Mouse (Mus musculus): ENCODE measurements around the gene Ranbp1. TPM values are rescaled to one million over a fixed set of nuclear protein-coding genes. Genes with fewer than 3 reads are reported as not detected.
"Not testable (repeated sequence)": the region's sequence is repeated elsewhere in the genome, so short reads cannot be mapped to it uniquely, and the experiment has no call there.

Gene Ranbp1
- polyA plus RNA-seq, 1 experiment from 2014 or later, result 415 TPM

- H3K27ac ChIP-seq; H3K27me3 ChIP-seq (ENCODE audit: control insufficient read depth, insufficient read depth, low read length); H3K4me3 ChIP-seq (replicated peaks; ENCODE audit: low read length); ATAC-seq (ENCODE audit: low FRiP score); H3K36me3 ChIP-seq (replicated peaks; ENCODE audit: control insufficient read depth, insufficient read depth); DNase-seq (ENCODE audit: low spot score); H3K9me3 ChIP-seq (ENCODE audit: control insufficient read depth, low read length); H3K4me2 ChIP-seq (replicated peaks); H3K9ac ChIP-seq: not testable (repeated sequence)
- 42% methylated on average over 3 of the region's 3 CpGs for WGBS
- peaks cover 21% of the 10 kb centered on the region for H3K4me1 ChIP-seq (replicated peaks; ENCODE audit: control insufficient read depth, insufficient read depth, low read length)
Measured at GRCm38 (mm10) chr16:18195561-18195960, 53.0 kb downstream of the Ranbp1 start.

- Histone ChIP-seq H3K27me3 (ENCODE audit: control insufficient read depth, insufficient read depth, low read length) (no peaks in the 10 kb centered on the region), H3K9me3 (ENCODE audit: control insufficient read depth, low read length) (no peaks in the 10 kb centered on the region), H3K4me1 (replicated peaks; ENCODE audit: control insufficient read depth, insufficient read depth, low read length) (peaks cover 21% of the 10 kb centered on the region), H3K4me2 (replicated peaks) (no peak overlapping the region), H3K4me3 (replicated peaks; ENCODE audit: low read length) (no peak overlapping the region), H3K27ac (no peak overlapping the region), H3K9ac (no peak overlapping the region), H3K36me3 (replicated peaks; ENCODE audit: control insufficient read depth, insufficient read depth) (no peaks in the 10 kb centered on the region)
- DNase-seq (ENCODE audit: low spot score) (no peak), ATAC-seq (ENCODE audit: low FRiP score) (no peak)
- WGBS, result 49% methylated on average over 5 of the region's 5 CpGs
Measured at GRCm38 (mm10) chr16:18195068-18195467, 53.5 kb downstream of the Ranbp1 start.

DNA sequence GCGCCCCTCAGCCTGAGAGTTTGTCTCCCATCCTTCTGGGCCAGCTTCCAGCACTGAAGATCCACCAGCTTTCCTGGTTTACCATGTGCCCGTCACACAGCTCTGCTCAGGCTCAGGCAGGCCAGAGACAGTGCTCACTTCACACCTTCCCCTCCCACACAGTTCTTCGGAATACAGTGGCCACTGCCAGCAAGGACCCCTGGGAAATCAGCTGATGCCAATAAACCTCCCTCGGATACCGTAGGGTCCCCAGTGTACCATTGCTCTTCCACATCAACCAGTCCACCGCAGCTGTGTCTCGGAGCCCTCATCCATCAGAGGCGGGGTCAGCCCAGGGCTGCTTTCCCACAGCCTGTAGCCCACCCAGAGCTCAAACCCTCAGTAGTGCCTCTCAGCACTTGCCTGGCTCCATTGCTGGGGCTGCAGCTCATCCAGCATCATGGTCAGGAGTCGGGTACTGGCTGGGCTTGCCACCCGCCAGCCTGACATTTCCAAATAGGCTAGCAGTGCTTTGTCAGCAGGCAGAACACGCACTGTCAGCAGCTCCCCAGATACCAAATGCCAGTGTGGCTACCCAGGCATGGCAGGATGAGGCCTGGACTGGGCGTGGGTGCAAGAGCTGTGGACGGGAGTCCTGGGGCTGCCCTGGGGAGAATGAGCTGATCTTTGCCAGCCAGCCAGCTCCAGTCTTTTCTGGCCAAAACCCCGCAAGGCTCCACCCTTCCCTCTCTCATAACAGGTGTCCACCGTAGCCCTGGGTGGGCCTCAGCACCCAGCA lies 54.1 kb downstream of the Ranbp1 start:
- peak overlapping the region; percentile 38; the same call in 1 of the 2 replicates for H3K27ac ChIP-seq
- ATAC-seq (ENCODE audit: low FRiP score), result peak; percentile 46; the same call in 1 of the 2 replicates
- H3K4me1 ChIP-seq (replicated peaks; ENCODE audit: control insufficient read depth, insufficient read depth, low read length), result peaks cover 21% of the 10 kb centered on the region
- DNase-seq (ENCODE audit: low spot score), result no peak
- H3K36me3 ChIP-seq (replicated peaks; ENCODE audit: control insufficient read depth, insufficient read depth), result no peaks in the 10 kb centered on the region
- H3K9ac ChIP-seq, result peak overlapping the region; percentile 5; the same call in 1 of the 2 replicates
- H3K4me3 ChIP-seq (replicated peaks; ENCODE audit: low read length), result no peak overlapping the region
- no peaks in the 10 kb centered on the region for H3K9me3 ChIP-seq (ENCODE audit: control insufficient read depth, low read length)
- 41% methylated on average over 15 of the region's 15 CpGs for WGBS
- no peak overlapping the region for H3K4me2 ChIP-seq (replicated peaks)
- H3K27me3 ChIP-seq (ENCODE audit: control insufficient read depth, insufficient read depth, low read length), result no peaks in the 10 kb centered on the region

GRCm38 (mm10) chr16:18191006-18191405 lies 57.5 kb downstream of the Ranbp1 start:
- no peak for DNase-seq (ENCODE audit: low spot score)
- WGBS, result 78% methylated on average over 2 of the region's 2 CpGs
- ATAC-seq (ENCODE audit: low FRiP score), result no peak

More at GRCm38 (mm10) chr16:18191006-18191405, 57.5 kb downstream of the Ranbp1 start:
- no peaks in the 10 kb centered on the region for H3K9me3 ChIP-seq (ENCODE audit: control insufficient read depth, low read length)
- no peaks in the 10 kb centered on the region for H3K27me3 ChIP-seq (ENCODE audit: control insufficient read depth, insufficient read depth, low read length)
- H3K4me3 ChIP-seq (replicated peaks; ENCODE audit: low read length), result no peak overlapping the region
- H3K4me1 ChIP-seq (replicated peaks; ENCODE audit: control insufficient read depth, insufficient read depth, low read length), result peaks cover 15% of the 10 kb centered on the region
- H3K27ac ChIP-seq, result no peak overlapping the region
- no peak overlapping the region for H3K9ac ChIP-seq
- no peaks in the 10 kb centered on the region for H3K36me3 ChIP-seq (replicated peaks; ENCODE audit: control insufficient read depth, insufficient read depth)
- no peak overlapping the region for H3K4me2 ChIP-seq (replicated peaks)

MicroRNA genes within 50 kb of the gene (microRNA counts, 519-probe panel; counts per million panel counts)
- microRNA mmu-miR-1306, result not detected

Small RNAs within 50 kb of the gene (microRNA-seq; reads per million reads assigned to microRNA genes)
- gene Gm24572 (0.81 reads per million), gene Mir1306 (163 reads per million, percentile 56 among the genes with 10 or more reads in this experiment)

Other genes starting within 250 kb of the Ranbp1 start
- gene Dgcr6, start 195.9 kb downstream of the Ranbp1 start, polyA plus RNA-seq (2014; fragmentation: Nextera tagmentation; extraction: Ambion mirVana), result 128 and 156 TPM in 2 replicates
- 2.8 and 3.1 TPM in 2 replicates for gene Prodh, start 158.5 kb downstream of the Ranbp1 start, polyA plus RNA-seq (2014; fragmentation: Nextera tagmentation; extraction: Ambion mirVana)
- 22.7 and 26.2 TPM in 2 replicates for gene Rtn4r, start 121.1 kb downstream of the Ranbp1 start, polyA plus RNA-seq (2014; fragmentation: Nextera tagmentation; extraction: Ambion mirVana)
- not detected in 2 replicates for gene Ccdc188, start 30.9 kb downstream of the Ranbp1 start, polyA plus RNA-seq (2014; fragmentation: Nextera tagmentation; extraction: Ambion mirVana)
- gene Zdhhc8, start 13.6 kb downstream of the Ranbp1 start, polyA plus RNA-seq (2014; fragmentation: Nextera tagmentation; extraction: Ambion mirVana), result 14.8 and 16.4 TPM in 2 replicates
- 70.9 and 77.0 TPM in 2 replicates for gene Trmt2a, start 53 bp downstream of the Ranbp1 start, polyA plus RNA-seq (2014; fragmentation: Nextera tagmentation; extraction: Ambion mirVana)
- 5.3 TPM in 1 of 2 replicates, not detected in the other for gene Gm49776, start 9.6 kb upstream of the Ranbp1 start, polyA plus RNA-seq (2014; fragmentation: Nextera tagmentation; extraction: Ambion mirVana)
- gene Dgcr8, start 40.5 kb upstream of the Ranbp1 start, polyA plus RNA-seq (2014; fragmentation: Nextera tagmentation; extraction: Ambion mirVana), result 31.8 and 35.2 TPM in 2 replicates
- 94.5 and 97.9 TPM in 2 replicates for gene Tango2, start 99.4 kb upstream of the Ranbp1 start, polyA plus RNA-seq (2014; fragmentation: Nextera tagmentation; extraction: Ambion mirVana)
- gene Arvcf, start 99.5 kb upstream of the Ranbp1 start, polyA plus RNA-seq (2014; fragmentation: Nextera tagmentation; extraction: Ambion mirVana), result 53.2 and 64.6 TPM in 2 replicates
- gene Txnrd2, start 177.7 kb upstream of the Ranbp1 start, polyA plus RNA-seq (2014; fragmentation: Nextera tagmentation; extraction: Ambion mirVana), result 26.0 and 28.2 TPM in 2 replicates
- gene Comt, start 178.1 kb upstream of the Ranbp1 start, polyA plus RNA-seq (2014; fragmentation: Nextera tagmentation; extraction: Ambion mirVana), result 91.6 and 99.4 TPM in 2 replicates
- gene Gnb1l, start 250.0 kb upstream of the Ranbp1 start, polyA plus RNA-seq (2014; fragmentation: Nextera tagmentation; extraction: Ambion mirVana), result 13.2 and 14.6 TPM in 2 replicates